ENCODE assay signal across 17 mouse cellular contexts in genomic region chr9:42213142-42213541, GRCm38 (mm10).
"Had no signal": no experiment of that assay in that cellular context is flagged by ENCODE, and none has a peak within 500 bp of the region (broad histone marks: within the 10 kb centered on the region; RNA-seq: fewer than 3 reads in every experiment).

No protein-coding gene starts in this region.

- H3K9me3 ChIP-seq: kidney, embryonic 15.5 days; limb, embryonic 12.5 days; limb, embryonic 15.5 days; liver, embryonic 13.5 days had no signal

- H3K4me1 ChIP-seq: limb, embryonic 12.5 days; limb, embryonic 15.5 days; liver, embryonic 13.5 days had no signal

- H3K4me2 ChIP-seq: kidney, embryonic 15.5 days; limb, embryonic 12.5 days; limb, embryonic 15.5 days; liver, embryonic 13.5 days; lung, embryonic 14.5 days; midbrain, embryonic 11.5 days had no signal

- H3K27ac ChIP-seq: kidney, embryonic 15.5 days; limb, embryonic 12.5 days; limb, embryonic 15.5 days; liver, embryonic 13.5 days; stomach, postnatal 0 days had no signal

- H3K9ac ChIP-seq: kidney, embryonic 15.5 days; limb, embryonic 12.5 days; limb, embryonic 15.5 days; liver, embryonic 13.5 days; lung, embryonic 14.5 days had no signal

- H3K4me3 ChIP-seq: kidney, embryonic 15.5 days; limb, embryonic 12.5 days; limb, embryonic 15.5 days; liver, embryonic 13.5 days had no signal

- H3K27me3 ChIP-seq: liver, embryonic 13.5 days had no signal

- DNase-seq: kidney, adult 11 months; kidney, adult 8-10 months; kidney, postnatal 10 days; kidney, postnatal 4 days; left cerebral cortex, postnatal 4 days; liver, embryonic 13.5 days; lung, embryonic 14.5 days; lung, postnatal 14 days; midbrain, embryonic 14.5 days; thymus, adult 2 months; thymus, postnatal 14 days; thymus, postnatal 4 days had no signal

- H3K36me3 ChIP-seq: kidney, embryonic 15.5 days; limb, embryonic 12.5 days; limb, embryonic 15.5 days; liver, embryonic 13.5 days had no signal
